Mouse (Mus musculus) stomach, embryonic 14.5 days (tissue): ENCODE data around the gene Ptprk. TPM values are rescaled to one million over a fixed set of nuclear protein-coding genes. Genes with fewer than 3 reads are reported as not detected.
A peak's percentile ranks its signal among the peaks of the same experiment; 100 is the strongest.

Experiments used
- ATAC-seq: fragments of 200-750 bp; cut with Nextera tagmentation; 2 replicates; pipeline ENCODE4 v1.8.0; 2017; ENCODE audit warnings: low read depth, moderate TSS enrichment; ENCODE audit not compliant: insufficient number of reproducible peaks, insufficient read depth, low FRiP score
- H3K27ac ChIP-seq: fragments of 300-500 bp; sonication (generic); 2 replicates; pipeline ENCODE4 v1.5.1; 2014; ENCODE audit warnings: mild to moderate bottlenecking, low read length, moderate library complexity, mixed read lengths
- H3K27me3 ChIP-seq: fragments of 300-500 bp; sonication (generic); 2 replicates; pipeline ENCODE4 v1.6.1; 2014; ENCODE audit warnings: low read length, control low read depth, mixed read lengths; ENCODE audit not compliant: control insufficient read depth, insufficient read depth
- H3K36me3 ChIP-seq: fragments of 300-500 bp; sonication (generic); 2 replicates; pipeline ENCODE4 v1.6.1; 2014; ENCODE audit warnings: mild to moderate bottlenecking, control low read depth, low read length, moderate library complexity, mixed read lengths; ENCODE audit not compliant: control insufficient read depth, insufficient read depth
- H3K4me1 ChIP-seq: fragments of 300-500 bp; sonication (generic); 2 replicates; pipeline ENCODE4 v1.6.1; 2014; ENCODE audit warnings: low read length, control low read depth, mixed read lengths; ENCODE audit not compliant: control insufficient read depth, insufficient read depth
- H3K4me2 ChIP-seq: fragments of 300-500 bp; sonication (generic); replicated peaks from 2 replicates; pipeline ENCODE4 v1.6.1; 2014; ENCODE audit warnings: low read depth, low read length, control low read depth
- H3K4me3 ChIP-seq: fragments of 300-500 bp; sonication (generic); 2 replicates; pipeline ENCODE4 v1.5.1; 2014; ENCODE audit warnings: low read depth, low read length, control low read depth
- H3K9ac ChIP-seq: fragments of 300-500 bp; sonication (generic); replicated peaks from 2 replicates; pipeline ENCODE4 v1.6.1; 2014; ENCODE audit warnings: low read depth, mild to moderate bottlenecking, control low read depth, low read length, moderate library complexity, mixed read lengths
- H3K9me3 ChIP-seq: fragments of 300-500 bp; sonication (generic); 2 replicates; pipeline ENCODE4 v1.6.1; 2016; ENCODE audit warnings: low read depth, low read length, control low read depth; ENCODE audit not compliant: control insufficient read depth
- WGBS: fragments of 180-500 bp; shearing (Covaris S2); extraction: QIAGEN DNeasy Blood & Tissue Kit; methylation state at CpG from one replicate; pipeline ENCODE4 v1.1.7; 2014; 5-methylcytosine and 5-hydroxymethylcytosine counted together
- polyA plus RNA-seq: library from polyadenylated mRNA; unstranded; fragments of >200 nt; fragmentation: Nextera tagmentation; extraction: Ambion mirVana; gene quantifications from 2 replicates; pipeline ENCODE4 v1.2.1, GENCODE M21; 2014

Ptprk gene
- polyA plus RNA-seq, 1 experiment from 2014 or later: 67.4 TPM

DNA sequence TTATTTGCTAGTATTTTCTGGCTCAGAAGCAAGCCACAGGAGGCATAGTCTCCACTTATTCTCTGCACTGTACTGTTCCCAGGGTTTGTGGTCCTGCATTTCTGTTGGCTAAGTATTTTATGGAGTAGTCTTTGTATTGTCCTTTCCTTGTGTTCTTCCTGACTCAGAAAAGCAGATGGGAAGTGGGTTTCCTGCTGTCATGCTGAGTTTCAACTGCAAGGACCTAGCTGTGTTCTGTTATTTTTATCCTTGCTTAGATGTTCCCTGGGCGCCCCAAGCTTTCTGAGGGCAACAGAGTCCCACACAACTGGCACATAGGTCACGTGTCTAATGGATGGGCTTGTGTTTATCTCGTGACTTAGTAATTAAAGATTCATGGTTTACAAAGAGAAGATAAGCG lies 104.3 kb downstream of the Ptprk start:
- Histone ChIP-seq H3K9ac (no peak overlapping the region), H3K4me1 (no peaks in the 10 kb centered on the region), H3K36me3 (no peaks in the 10 kb centered on the region), H3K4me3 (no peak overlapping the region), H3K4me2 (no peak overlapping the region), H3K27me3 (no peaks in the 10 kb centered on the region), H3K27ac (no peak overlapping the region), H3K9me3 (no peaks in the 10 kb centered on the region)
- no peak for ATAC-seq
- 71% methylated on average over 4 of the region's 4 CpGs for WGBS

DNA sequence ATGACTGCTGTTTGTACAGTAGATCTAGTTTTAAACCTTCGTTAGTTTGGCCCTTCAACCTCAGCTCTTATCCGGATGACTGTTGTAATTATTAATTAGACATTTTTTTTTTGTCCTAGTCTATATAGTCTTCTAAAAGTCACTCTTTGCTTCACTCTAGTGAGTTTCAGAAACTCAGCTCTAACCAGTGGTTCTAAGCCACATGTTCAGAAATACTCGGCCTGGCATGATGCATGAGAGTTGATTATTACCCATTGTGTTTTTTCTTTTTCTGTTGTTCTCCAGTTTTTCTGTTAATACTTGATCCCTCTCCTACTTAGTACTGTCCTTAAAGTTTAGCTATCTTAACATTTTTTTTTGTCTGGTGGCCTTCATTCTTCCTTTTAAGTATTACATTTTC lies 107.5 kb downstream of the Ptprk start:
- WGBS: 85% methylated on average over 3 of the region's 3 CpGs
- ATAC-seq: no peak
- H3K27ac ChIP-seq: no peak overlapping the region

DNA sequence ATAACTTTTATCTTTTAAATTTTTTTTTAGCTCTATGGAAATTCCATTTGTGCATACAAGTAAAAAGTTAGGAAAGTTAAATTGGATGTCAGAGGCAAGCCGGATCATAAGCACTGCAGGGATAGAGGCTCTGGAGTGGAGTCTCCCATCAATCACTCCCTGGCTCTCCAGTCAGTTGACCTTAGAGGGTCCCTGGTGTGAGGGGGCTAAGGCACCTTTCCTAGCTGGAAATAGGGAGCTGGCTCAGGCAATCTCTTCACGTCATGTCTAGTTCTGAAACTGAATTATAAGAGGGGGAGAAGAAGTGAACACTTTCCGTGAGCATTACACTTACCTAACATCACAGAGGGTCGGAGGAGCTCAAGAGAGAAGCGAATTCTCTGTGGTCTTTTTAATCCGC lies 110.1 kb downstream of the Ptprk start:
- no peak overlapping the region for H3K4me2 ChIP-seq
- ATAC-seq: no peak
- H3K4me3 ChIP-seq: no peak overlapping the region
- no peak overlapping the region for H3K27ac ChIP-seq
- WGBS: 66% methylated on average over 6 of the region's 6 CpGs
- no peak overlapping the region for H3K9ac ChIP-seq
- no peaks in the 10 kb centered on the region for H3K9me3 ChIP-seq
- H3K4me1 ChIP-seq: no peaks in the 10 kb centered on the region
- no peaks in the 10 kb centered on the region for H3K36me3 ChIP-seq
- no peaks in the 10 kb centered on the region for H3K27me3 ChIP-seq

More for the DNA sequence above, 107.5 kb downstream of the Ptprk start:
- Histone ChIP-seq H3K27me3 (no peaks in the 10 kb centered on the region), H3K9me3 (no peaks in the 10 kb centered on the region), H3K4me2 (no peak overlapping the region), H3K4me3 (no peak overlapping the region), H3K9ac (no peak overlapping the region), H3K4me1 (no peaks in the 10 kb centered on the region), H3K36me3 (no peaks in the 10 kb centered on the region)

DNA sequence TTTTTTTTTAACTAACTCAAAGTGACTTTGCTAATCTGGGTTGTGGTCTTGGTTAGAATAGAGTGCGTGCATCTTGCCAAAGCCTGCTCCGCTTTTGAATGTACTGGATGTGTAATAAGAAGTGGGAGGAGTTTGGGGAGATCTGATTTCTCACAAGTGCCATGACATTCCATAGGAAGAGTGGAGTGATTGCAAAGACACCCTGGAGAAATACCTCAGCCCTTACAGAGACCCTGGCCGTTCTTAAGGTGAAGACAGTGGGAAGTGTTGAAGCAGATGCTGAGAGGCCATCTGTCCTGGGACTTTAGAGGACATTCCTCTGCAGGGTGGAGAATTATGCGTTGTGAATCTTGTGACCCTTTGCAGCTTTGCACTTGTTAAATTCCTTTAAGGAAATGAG lies 110.7 kb downstream of the Ptprk start:
- no peaks in the 10 kb centered on the region for H3K36me3 ChIP-seq
- H3K9me3 ChIP-seq: no peaks in the 10 kb centered on the region
- no peaks in the 10 kb centered on the region for H3K27me3 ChIP-seq
- no peak overlapping the region for H3K4me2 ChIP-seq
- H3K9ac ChIP-seq: no peak overlapping the region
- ATAC-seq: no peak
- H3K27ac ChIP-seq: no peak overlapping the region
- no peak overlapping the region for H3K4me3 ChIP-seq
- WGBS: 48% methylated on average over 4 of the region's 4 CpGs
- no peaks in the 10 kb centered on the region for H3K4me1 ChIP-seq

DNA sequence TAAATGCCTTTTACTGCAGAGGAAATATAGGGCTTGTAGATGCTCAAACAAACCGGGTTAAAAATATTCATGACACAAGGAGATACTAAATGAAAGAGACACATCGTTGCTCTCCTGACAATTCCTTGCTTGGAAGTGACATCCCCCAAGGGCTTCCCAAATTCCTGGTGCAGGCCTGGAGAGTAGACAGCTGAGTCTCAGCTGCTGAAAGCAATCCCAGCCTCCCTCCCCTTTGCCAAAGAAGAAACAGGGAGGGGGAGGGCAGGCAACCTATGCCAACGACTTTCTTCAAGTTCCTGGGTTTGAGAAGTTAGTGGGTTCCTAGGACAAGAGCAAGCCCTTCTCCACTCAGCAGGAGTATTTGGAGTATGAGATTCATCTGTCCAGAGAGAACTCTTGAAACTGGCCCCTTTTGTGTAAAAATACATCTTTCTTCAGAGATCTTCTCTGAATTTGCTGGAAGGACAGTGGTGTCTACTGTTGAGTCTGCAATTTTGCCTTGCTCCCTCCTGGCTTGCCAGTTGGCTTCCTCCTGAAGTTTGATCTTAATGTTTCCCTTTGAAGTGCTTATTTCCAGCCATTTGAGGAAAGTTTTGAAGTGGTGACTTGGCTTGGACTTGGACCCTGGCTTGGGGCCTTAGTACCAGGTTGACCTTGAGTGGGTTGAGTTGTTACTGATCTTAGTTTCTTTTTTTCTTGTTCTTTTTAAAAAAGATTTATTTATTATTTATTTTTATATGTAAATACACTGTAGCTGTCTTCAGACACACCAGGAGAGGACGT lies 111.6 kb downstream of the Ptprk start:
- H3K4me3 ChIP-seq: no peak overlapping the region
- H3K27me3 ChIP-seq: no peaks in the 10 kb centered on the region
- no peak overlapping the region for H3K9ac ChIP-seq
- WGBS: 51% methylated on average over 4 of the region's 4 CpGs
- H3K36me3 ChIP-seq: no peaks in the 10 kb centered on the region
- no peak overlapping the region for H3K4me2 ChIP-seq
- H3K4me1 ChIP-seq: no peaks in the 10 kb centered on the region
- no peaks in the 10 kb centered on the region for H3K9me3 ChIP-seq
- ATAC-seq: no peak
- H3K27ac ChIP-seq: no peak overlapping the region

DNA sequence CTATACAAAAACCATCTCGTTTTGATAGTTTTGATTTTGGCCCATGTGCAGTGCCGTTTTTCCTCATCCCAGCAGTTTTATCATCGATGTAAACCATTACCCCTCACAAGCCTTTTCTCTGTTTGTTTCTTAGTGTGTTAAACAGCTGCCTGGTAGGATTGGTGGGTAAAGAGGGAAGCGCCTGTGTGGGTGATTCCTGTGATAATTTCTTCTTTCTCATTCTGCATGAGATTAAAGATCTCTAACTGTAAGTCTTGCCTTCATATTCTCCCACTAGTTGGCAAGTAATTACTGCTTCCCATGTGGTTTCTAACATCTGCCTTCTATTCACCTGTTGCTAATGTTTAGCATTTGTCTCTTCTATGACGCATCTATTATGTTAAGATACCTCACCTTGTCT lies 116.8 kb downstream of the Ptprk start:
- Histone ChIP-seq H3K27ac (no peak overlapping the region), H3K27me3 (no peaks in the 10 kb centered on the region), H3K4me2 (no peak overlapping the region), H3K9me3 (no peaks in the 10 kb centered on the region), H3K4me1 (0 out of 2 replicates have a peak, but pooled peaks cover 2% of the 10 kb centered on the region), H3K9ac (no peak overlapping the region), H3K36me3 (no peaks in the 10 kb centered on the region), H3K4me3 (no peak overlapping the region)
- 81% methylated on average over 5 of the region's 5 CpGs for WGBS
- ATAC-seq: no peak

DNA sequence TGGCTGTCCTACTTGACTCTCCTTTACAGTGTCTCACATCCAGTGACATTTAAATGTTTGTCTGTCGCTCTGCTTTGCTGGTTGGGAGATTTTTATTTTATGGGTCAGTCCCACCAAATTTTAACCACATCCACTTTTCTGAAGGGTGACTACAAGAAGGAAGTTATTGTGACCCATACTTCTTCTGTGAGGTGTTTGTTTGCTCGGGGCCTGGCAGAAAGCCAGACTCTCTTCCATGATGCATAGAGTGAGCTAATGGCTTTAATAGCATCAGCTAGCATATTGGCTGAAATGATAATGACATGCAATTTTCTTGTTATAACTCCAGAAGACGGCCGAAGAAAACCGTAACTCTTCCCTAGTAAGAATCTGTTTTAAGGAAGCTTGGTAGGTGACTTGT lies 119.0 kb downstream of the Ptprk start:
- ATAC-seq: no peak
- no peak overlapping the region for H3K9ac ChIP-seq
- no peak overlapping the region for H3K4me3 ChIP-seq
- H3K4me1 ChIP-seq: 0 out of 2 replicates have a peak, but pooled peaks cover 2% of the 10 kb centered on the region
- no peaks in the 10 kb centered on the region for H3K9me3 ChIP-seq
- H3K27me3 ChIP-seq: no peaks in the 10 kb centered on the region
- no peak overlapping the region for H3K4me2 ChIP-seq
- no peak overlapping the region for H3K27ac ChIP-seq
- 84% methylated on average over 5 of the region's 5 CpGs for WGBS
- no peaks in the 10 kb centered on the region for H3K36me3 ChIP-seq

DNA sequence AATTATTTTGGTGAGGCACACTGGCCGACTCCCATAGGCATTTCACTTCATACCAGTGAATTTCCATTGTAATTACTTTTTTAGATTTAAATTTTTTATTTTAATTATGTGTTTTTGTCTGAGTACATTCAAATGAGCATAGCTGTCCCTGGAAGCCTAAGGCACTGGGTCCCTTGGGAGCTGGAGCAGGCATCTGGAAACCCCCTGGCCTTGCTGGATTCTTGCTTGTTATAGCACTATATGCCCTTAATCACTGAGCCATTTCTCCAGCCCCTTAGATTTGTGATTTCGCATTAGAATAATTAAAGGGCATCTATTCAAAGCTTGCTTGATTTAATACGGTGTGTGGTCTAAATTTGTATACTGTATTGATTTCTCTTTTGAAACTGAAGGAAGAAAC lies 126.0 kb downstream of the Ptprk start:
- no peak overlapping the region for H3K4me2 ChIP-seq
- no peaks in the 10 kb centered on the region for H3K9me3 ChIP-seq
- H3K27me3 ChIP-seq: no peaks in the 10 kb centered on the region
- H3K36me3 ChIP-seq: no peaks in the 10 kb centered on the region
- no peaks in the 10 kb centered on the region; the same call in 1 of the 2 replicates for H3K4me1 ChIP-seq
- ATAC-seq: no peak
- H3K27ac ChIP-seq: no peak overlapping the region
- H3K4me3 ChIP-seq: no peak overlapping the region
- H3K9ac ChIP-seq: no peak overlapping the region
- WGBS: 91% methylated on average over 3 of the region's 3 CpGs

DNA sequence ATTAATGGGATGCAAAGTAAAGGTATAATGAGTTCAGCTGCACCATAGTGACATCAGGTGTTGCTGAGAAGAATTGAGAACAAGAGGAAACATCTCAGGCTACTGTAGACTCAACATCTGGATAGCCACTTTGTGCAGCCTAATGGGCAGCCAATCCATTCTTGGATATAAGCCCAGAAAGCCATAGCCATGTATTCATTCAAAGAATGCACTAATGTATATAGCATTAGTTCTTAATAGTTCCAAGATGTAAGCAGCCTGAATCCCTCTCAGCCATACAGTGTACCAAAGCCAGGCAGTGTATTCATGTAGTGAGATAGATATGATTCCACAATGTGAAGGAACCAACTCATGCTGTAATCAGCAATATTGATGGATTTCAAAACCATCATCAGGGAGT lies 134.8 kb downstream of the Ptprk start:
- peak; percentile 49; the same call in 1 of the 2 replicates for ATAC-seq
- peaks cover 5% of the 10 kb centered on the region; the same call in 1 of the 2 replicates for H3K4me1 ChIP-seq
- no peak overlapping the region for H3K4me3 ChIP-seq

More for the DNA sequence above, 134.8 kb downstream of the Ptprk start:
- no peak overlapping the region for H3K9ac ChIP-seq
- no peaks in the 10 kb centered on the region for H3K27me3 ChIP-seq
- H3K27ac ChIP-seq: no peak overlapping the region
- no peaks in the 10 kb centered on the region for H3K36me3 ChIP-seq
- no peaks in the 10 kb centered on the region for H3K9me3 ChIP-seq
- H3K4me2 ChIP-seq: no peak overlapping the region
